Mouse (Mus musculus): Measurements from ENCODE around the gene Usp30.

The Usp30 gene

DNA sequence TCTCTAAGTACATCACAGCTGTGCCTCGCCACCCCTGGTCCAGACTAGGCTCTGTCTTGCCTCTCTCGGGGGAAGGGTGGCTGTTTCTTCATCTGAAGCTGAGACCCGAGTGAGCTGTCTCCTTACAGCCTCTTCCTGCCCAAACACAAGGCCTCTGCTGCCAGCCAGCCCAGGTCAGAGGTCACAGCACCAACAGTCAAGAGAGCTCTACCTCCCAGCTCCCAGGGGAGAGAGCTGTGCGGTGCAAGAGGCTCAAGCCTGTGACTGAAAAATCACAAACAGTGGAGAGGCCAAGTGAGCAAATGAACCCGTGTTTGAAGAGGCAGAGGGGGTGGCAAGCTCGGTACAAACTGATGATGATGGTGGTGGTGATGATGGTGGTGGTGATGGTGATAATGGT lies 1.3 kb downstream of the Usp30 start:
- no peak for DNase-seq (ENCODE audit: low read depth in 1 of 2, low spot score in 2 of 2)

DNA sequence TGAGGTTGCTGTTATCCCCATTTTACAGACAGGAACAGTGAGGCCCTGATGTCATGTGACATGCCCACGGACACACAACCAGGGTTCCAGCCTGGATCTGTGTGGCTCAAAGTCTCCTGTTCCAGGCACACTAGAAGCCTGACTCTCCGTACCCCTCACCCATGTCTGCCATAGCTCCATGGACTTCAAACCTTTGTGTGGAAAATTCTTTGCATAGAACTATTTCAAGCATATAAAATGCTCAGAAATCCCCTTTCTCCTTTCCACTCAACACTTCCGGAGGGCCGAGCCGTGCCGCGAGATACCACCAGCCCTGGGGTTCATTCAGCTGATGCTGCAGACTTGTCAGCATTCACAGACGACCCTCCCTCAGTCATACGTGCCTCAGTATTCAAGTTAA lies 2.3 kb downstream of the Usp30 start:
- DNase-seq (ENCODE audit: low read depth in 1 of 2, low spot score in 2 of 2): no peak

DNA sequence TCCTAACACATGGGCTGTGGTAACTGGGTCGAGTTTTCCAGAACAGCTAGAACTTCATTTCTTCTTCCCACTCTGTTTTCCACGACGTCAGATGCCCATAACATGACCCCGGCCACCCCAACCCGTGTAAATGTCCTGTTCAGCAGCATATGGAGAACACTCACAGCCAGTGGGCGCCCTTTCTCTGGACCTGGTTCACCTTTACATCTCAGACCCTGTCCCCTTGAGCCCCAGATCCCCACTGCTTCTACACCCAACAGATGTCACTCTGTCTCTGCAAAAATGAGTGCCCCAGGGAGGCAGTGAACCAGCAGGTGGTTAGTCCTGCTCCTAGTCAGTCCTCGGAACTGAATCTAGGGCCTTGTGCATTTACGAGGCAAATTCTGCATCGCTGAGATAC lies 2.7 kb downstream of the Usp30 start:
- no peak for DNase-seq (ENCODE audit: low read depth in 1 of 2, low spot score in 2 of 2)

DNA sequence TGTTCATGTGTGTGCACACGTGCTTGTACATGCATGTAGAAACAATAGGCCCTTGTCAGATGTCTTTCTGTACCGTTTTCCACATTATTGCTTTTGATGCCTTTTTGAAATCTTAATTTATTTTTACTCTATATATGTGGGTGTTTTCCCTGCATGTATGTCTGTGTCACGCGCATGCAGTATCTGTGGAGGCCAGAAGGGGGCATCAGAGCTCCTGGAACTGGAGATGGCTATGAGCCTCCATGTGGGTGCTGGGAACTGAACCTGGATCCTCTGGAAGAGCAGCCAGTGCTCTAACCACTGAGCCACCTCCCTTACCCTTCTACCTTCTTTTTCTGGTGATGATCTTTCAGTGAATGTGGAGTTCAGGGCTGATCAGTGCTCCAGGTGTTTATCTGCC lies 5.6 kb downstream of the Usp30 start:
- no peak for DNase-seq (ENCODE audit: low read depth in 1 of 2, low spot score in 2 of 2)

DNA sequence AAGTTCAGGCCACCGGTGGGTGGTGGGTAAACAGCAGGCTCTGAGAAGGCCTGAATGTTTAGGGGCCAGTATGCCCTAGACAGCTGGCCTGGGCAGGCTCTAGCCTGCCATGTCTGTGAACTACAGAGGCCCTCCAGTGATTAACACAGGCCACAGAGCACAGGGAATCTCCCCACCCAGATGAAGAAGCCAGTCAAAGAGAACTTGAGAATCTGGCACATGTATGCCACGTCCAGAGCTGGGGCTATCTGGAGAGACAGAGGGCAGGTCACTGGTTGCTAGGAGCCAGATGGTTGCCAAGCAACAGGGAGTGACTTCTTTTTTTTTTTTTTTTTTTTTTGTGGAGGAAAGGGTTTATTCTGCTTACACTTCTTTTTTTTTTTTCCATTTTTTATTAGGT lies 7.0 kb downstream of the Usp30 start:
- DNase-seq (ENCODE audit: low read depth in 1 of 2, low spot score in 2 of 2): no peak

DNA sequence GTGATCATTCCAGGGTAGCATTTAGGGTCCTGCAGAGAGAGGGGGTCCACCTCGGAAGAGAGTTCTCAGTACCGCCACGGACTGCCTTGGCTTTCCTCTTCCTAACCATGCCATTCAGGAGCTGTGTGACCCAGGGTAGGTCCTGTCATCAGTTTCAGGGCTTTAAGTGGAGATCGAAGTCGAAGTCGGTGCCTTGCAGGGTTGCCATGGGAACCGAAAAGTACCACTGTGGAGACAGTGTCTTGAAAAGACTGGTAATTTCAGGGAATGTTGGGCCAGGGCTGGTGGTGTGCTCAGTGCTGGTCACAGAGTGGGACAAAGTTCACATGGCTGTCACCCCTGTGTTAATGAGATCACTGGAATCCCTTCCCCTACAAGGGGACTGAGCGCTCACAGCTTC lies 11.7 kb downstream of the Usp30 start:
- DNase-seq (ENCODE audit: low read depth in 1 of 2, low spot score in 2 of 2): no peak

DNA sequence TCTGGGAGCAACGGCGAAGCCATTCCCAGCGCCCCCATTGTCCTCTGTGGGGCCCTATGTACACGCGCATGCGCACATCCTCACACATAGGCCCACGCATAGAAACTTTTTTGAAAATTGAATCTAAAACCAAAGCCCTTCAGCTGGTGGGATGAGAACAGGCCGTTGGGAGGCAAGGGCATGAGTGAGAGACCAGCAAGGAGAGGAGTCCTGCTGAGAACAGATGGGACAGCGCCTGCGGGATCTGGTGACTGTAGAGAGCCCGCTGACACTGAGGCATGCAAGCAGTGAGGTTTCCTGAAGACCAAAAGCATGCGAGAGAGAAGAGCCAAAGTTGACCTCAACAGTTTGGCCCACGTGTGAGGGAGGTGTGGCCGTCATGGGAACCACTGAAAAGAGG lies 20.2 kb downstream of the Usp30 start:
- DNase-seq (ENCODE audit: low read depth in 1 of 2, low spot score in 2 of 2): no peak

DNA sequence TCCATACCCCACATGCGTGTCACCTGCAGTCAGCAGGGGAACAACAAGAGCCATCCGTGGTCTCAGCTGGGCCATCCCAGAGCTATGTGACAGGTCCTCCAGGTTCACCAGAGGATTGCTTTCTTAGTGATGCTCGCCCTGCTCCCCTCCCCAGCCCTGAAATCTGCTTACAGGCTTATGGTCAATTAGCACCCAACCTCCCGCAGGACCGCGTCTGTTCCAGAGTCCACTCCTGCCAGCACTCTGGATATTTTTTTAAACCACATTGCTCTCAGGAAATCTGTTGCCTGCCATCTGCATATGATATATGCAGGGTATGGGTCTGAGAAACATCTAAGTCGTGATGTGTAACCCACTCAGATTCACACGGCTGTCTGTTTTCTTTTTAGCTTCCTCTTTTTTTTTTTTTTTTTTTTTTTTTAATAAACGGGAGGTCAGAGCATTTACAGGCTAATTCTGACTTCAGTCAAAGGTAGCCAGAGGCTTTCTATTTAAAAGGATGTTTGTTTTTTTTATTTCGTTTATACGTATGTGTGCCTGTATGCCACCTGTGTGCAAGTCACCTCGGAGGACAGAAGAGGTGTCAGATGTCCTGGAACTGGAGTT lies 22.7 kb downstream of the Usp30 start:
- no peak for DNase-seq (ENCODE audit: low read depth in 1 of 2, low spot score in 2 of 2)

DNA sequence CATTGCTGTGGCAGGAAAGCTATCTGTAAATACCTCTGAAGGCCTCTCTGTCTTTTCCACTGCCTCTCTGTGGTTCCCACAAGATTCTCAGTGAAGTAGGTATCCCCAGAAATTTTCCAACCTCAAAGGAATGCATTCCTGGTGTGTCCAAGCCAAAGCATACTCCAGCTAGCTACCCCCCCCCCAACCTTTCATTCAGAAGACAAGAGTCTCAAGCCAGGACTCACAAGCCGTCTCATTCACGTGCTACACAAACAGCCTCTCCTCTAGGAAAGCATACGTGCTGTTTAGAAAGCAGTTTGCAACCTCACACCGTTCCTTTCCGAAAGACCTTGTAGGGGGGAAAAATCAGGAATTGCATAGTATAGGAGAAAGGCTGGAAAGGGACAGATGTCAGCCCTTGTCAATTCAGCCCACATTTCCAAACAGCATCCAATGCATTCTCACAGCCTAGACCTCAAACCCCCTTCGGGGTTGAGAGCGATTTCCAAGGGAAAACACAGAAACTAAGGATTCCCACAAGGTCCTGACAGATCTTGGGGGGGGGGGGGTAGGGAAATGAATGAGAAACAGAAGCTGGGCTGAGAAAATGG lies 25.3 kb downstream of the Usp30 start:
- DNase-seq (ENCODE audit: low read depth in 1 of 2, low spot score in 2 of 2): no peak

DNA sequence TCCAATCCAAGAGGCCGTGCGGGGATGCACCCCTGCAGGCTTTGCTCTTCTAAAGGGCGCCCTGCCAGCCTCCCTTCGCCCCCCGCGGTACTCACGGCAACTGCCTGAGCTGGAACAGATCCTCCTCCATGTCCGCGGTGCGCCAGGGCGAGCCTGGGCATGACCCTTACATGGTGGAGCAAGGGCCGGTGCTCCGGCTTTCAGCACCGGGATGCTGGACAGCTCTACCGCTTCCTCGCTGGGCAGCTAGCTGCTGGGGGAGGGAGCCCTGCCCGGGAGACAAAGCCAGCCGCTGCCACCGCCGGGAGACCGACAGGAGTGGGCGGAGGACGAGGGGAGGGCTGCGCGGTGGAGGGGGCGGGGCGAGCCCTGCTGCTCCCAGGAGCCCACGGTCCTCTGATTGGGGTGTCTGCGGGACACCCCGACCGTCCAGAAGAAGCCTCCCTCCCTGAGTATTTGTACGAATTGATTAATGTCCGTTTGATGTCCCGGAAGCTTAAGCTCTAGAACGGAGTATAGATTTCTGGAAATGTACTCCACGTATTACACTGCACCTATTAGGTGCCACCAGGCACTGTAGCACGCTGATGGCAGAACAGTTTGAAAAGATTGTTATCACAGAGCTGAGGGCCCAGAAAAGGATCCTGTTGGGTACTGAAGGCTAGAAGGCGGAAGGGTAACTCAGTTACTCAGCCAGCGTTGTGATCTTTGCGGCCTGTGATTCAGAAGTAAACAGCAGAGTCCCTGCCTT lies 26.0 kb downstream of the Usp30 start, which contains the start of gene Svop:
Gene Svop (minus strand): TSS at position 514 of the 751 bp plus-strand sequence.
- peak in 1 of 2 experiments; percentile 7 for DNase-seq (ENCODE audit: low read depth in 1 of 2, low spot score in 2 of 2)

DNA sequence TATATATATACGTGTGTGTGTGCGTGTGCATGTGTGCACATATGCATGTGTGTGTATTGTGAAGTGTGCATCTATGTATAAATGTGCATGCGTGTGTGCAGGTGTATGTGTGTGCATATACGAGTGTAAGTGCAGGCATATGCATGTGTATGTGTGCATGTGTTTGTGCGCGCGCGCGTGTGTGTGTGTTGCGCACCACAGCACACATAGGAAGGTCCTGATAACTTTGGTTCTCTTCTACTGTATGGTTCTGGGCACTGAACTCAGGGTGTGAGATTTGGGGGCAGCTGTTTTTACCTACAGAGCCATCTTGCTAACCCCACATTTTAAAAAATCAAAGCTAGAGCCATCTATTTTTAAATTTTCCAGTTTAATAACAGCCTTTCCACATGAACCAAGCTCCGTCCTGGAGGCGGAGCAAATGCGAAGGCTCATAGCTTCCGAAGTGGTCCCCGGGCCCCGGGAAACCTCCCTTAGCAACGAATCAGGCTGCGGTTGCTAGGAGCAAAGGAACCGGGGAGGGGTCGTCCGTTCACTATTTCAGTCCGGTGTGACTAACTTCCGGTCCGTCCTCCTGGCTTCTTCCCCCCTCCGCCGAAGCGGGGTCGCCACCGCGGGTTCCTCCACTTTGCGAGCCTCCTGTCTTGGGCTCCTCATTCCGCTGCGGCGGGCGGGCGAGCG lies 34.6 kb downstream of the Usp30 start:
- DNase-seq (ENCODE audit: low read depth in 1 of 2, low spot score in 2 of 2): peak; percentile 53 to 75

DNA sequence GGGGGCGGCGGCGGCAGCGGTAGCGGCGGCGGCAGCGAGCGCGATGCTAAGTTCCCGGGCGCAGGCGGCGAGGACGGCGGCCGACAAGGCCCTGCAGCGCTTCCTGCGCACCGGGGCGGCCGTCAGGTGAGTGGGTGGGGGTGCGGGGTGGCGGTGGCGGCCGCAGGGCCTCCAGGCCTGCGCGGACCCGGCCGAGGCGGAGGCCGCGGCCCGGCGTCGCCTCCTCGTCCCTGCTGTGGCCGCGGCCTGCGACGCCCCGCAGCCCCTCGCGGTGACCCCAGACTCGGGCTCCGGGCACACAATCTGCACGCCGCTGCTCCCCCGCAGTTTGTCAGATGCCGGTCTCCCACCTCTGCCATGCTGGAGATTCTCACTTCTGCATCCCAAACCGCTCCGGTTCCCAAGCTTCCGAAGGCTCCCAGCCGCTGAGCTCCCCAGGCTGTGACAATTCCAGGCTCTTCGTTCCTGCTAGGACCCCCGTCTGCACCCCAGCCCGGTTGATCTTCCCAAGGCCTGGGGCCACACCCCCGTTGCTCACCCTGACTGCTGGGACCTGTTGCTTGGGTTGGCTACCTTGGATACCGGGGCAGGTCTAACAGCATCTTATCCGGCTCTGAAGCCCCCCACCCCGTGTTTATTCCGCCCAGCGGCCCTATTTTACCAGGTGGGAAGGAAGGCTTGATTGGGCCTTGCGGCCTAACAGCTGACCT lies 35.3 kb downstream of the Usp30 start:
- no peak for DNase-seq (ENCODE audit: low read depth in 1 of 2, low spot score in 2 of 2)

DNA sequence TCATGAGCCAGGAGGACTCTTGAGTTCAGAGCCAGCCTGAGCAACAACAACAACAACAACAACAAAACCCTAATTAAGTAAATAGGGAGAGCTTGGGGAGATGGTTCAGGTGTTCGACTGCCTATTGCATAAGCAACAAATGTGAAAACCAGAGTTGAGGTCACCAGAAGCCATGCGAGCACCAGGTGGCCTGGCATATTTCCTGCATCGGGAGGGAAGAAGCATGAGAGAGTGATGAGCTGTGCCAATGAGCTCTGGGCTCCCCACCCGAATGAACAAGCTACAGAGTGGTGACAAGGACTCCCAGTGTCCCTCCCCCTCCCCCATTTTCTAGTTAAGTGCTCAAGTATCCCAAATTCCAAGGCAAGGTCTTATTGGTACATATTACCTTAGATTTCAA lies 36.6 kb downstream of the Usp30 start:
- DNase-seq (ENCODE audit: low read depth in 1 of 2, low spot score in 2 of 2): no peak

DNA sequence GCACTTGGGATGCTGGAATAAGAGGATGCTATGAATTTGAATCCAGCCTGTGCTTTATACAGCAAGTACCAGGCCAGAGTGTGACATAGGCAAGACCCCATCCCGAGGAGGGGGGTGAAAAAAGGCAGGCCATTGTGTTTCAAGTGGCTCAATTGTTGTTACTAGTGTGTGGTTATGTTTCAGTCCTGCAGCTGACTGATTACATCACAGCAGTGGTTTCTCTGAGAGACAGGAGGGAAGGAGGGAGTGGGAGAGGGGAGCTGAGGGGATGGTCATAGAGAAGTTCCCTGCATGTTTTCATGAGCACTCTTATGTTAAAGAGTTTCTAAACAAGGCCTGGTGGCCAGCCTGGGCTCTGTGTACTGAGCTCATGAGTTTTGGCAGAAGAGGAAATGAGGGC lies 37.5 kb downstream of the Usp30 start:
- no peak for DNase-seq (ENCODE audit: low read depth in 1 of 2, low spot score in 2 of 2)

DNA sequence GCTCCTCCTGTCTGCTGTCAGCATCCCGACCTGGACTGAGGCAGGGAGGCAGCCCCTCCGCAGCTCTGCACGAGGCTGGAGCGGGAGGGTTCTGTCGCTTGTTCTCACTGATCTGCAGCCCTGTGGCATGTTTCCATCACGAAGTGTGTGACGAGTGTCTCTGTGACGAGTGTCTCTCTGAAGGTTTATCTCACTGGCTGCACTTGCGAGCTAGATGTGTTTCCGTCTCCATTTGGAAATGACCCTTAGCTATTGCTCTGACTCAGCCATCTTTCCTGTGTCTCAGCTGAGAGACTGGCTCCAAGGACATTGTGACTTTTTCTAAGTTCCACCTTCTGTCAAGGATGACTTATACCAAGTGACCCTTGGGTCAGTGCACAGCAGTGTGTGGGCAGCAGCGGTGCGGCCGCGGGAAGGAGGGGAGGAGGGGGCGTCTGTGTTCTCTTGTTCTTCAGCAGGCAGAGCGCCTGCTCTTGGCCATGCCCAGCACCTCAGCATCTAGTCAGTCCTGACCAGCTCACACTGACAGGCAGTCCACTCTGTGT lies 41.2 kb downstream of the Usp30 start:
- no peak for DNase-seq (ENCODE audit: low read depth in 1 of 2, low spot score in 2 of 2)

DNA sequence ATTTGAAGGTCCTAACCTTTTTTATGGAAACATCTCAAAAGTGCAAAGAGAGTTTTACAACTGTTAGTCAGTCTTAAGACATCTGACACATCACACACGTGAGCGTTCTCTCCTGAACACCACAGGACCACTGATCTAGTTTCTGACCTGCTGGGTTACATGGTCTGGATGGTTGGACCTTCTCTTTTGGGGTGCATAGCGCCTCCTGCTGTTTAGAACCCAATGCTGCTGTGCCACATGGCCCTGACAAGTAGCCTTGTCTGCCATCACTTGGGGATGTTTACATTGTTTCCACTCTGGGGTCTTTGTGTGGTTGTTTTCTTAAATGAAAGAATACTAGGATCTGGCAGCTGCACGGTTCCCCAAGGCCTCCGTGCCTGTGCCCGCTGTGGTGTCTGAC lies 48.1 kb downstream of the Usp30 start:
- DNase-seq (ENCODE audit: low read depth in 1 of 2, low spot score in 2 of 2): no peak

DNA sequence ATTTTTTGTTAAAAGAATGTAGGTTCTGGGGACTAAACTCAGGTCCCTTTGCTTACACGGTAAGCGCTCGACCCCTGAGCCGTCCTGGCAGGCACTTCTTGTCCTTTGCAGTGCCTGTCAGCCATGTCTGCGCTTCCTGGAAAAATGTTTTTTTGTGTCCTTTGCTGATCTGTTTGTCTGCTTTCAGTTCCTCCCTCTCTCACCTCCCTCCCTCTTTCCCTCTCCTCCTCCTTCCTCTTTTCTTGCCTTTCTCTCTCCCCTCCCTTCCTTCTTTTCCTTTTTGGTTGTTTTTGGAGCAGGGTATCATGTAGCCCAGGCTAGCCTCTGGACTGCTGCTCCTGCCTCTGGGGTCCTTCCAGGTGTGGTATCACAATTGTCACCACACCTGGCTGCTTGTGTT lies 49.8 kb downstream of the Usp30 start:
- no peak for DNase-seq (ENCODE audit: low read depth in 1 of 2, low spot score in 2 of 2)

DNA sequence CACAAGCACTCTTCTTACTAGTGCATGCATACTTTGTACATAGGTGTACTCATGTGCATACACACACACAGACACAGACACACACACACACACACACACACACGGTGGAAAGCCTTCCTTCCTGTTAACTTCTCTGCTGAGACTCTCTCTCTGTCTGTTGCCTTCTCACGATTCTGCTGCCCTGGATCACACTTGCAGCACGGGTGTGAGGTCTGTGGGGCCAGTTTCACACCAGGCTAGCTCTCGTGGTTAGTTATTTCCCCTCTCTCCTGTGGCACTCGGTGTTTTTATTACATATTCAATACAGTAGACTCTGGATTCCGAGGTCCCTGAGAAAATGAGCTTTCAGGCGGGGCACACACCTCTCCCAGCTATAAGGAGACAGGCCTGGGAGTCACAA lies 51.3 kb downstream of the Usp30 start:
- no peak for DNase-seq (ENCODE audit: low read depth in 1 of 2, low spot score in 2 of 2)

DNA sequence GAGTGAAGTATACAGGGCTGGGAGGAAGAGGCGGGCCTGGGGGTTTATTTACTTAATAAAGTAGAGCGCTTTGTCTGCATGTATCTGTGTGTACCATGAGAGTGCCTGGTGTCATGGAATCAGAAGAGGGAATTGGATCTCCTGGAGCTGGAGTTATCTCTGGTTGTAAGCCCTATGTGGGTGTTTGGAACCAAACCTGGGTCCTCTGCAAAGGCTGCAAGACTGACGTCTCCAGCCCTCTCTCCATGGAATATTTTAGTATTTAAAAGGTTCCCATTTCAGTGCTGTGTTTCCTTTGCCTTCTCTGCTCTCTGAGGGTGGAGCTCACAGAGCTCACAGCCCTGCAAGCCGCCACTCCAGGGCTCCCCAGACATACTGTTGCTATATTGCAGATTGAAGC lies 54.5 kb downstream of the Usp30 start:
- no peak for DNase-seq (ENCODE audit: low read depth in 1 of 2, low spot score in 2 of 2)

DNA sequence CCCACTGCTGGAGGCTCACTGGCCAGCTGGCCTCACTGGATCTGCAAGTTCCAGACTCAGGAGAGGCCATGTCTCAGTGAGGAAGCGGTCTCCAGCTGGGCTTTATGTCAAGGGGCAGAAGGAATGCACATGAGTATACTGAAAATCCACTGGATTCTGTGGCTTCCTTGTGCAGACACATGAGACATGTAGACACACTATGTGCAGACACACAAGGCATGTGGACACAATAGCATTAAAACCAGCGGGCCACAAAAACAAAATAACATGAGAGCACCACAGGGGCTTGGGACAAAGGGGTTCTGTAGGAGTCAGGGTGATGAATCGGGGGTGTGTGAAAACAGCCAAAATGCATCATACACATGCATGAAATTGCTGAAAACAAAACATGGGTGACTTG lies 60.7 kb downstream of the Usp30 start:
- no peak for DNase-seq (ENCODE audit: low read depth in 1 of 2, low spot score in 2 of 2)
